Comparison of ENCODE assay signal across 19 mouse cellular contexts in the genomic region with DNA sequence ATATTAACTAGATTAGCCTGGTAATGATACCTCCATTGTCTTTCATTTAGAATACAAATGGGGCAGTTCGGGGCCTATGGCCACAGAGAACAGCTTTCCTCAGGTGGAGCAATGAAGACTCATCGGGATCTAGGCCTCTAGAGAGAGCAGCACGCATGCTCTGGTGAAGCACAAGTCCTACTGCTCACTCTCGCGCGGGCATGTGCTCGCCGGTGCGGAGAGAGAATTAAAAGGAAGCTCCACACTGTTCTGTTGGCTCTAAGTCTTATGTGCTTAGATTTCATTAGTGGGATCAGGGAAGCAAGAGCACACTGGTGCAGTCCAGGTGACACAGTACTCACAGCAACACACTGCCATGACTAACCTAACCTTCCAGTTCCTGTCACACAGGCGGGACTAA. TPM values are rescaled to one million over a fixed set of nuclear protein-coding genes. Genes with fewer than 3 reads are reported as not detected.
DNase-seq lines count a peak whose midpoint lies in the region; ATAC-seq and TF ChIP-seq lines count a peak whose summit lies in the region.
"Had no signal": no experiment of that assay in that cellular context is flagged by ENCODE, and none has a peak within 500 bp of the region (broad histone marks: within the 10 kb centered on the region; RNA-seq: fewer than 3 reads in every experiment).

No protein-coding gene starts in this region.

- no peak for TF ChIP-seq CTCF in midbrain, postnatal 0 days (IDR thresholded peaks at IDR 0.05)
- no peak for TF ChIP-seq CTCF in liver, postnatal 0 days (IDR thresholded peaks at IDR 0.05; ENCODE audit: low read depth)

- WGBS in midbrain, postnatal 0 days, result 66% methylated on average over 10 of the region's 10 CpGs
- 81% methylated on average over 10 of the region's 10 CpGs for WGBS in midbrain, embryonic 11.5 days
- 59% methylated on average over 10 of the region's 10 CpGs for WGBS in hindbrain, embryonic 16.5 days
- WGBS in kidney, embryonic 15.5 days, result 76% methylated on average over 10 of the region's 10 CpGs
- WGBS in liver, postnatal 0 days (ENCODE audit: insufficient replicate concordance), result 93% methylated on average over 10 of the region's 10 CpGs

- no peak overlapping the region for H3K9ac ChIP-seq in midbrain, postnatal 0 days (replicated peaks; ENCODE audit: low read length, poor library complexity, severe bottlenecking)
- no peak overlapping the region for H3K9ac ChIP-seq in midbrain, embryonic 11.5 days (ENCODE audit: low read length)
- H3K9ac ChIP-seq in hindbrain, embryonic 16.5 days (ENCODE audit: low read depth, low read length), result no peak overlapping the region
- no peak overlapping the region for H3K9ac ChIP-seq in kidney, embryonic 15.5 days
- no peak overlapping the region for H3K9ac ChIP-seq in liver, postnatal 0 days (replicated peaks)
- H3K9ac ChIP-seq: heart, embryonic 13.5 days; limb, embryonic 15.5 days had no signal

- ATAC-seq in cerebellum, adult (ENCODE audit: insufficient number of reproducible peaks, low FRiP score, low TSS enrichment), result peak; percentile 54; the same call in 1 of the 2 replicates
- no peak for ATAC-seq in midbrain, postnatal 0 days (ENCODE audit: low FRiP score)
- ATAC-seq in midbrain, embryonic 11.5 days (ENCODE audit: low FRiP score), result no peak
- no peak for ATAC-seq in hindbrain, embryonic 16.5 days
- no peak for ATAC-seq in kidney, embryonic 15.5 days (replicated peaks; ENCODE audit: low FRiP score)
- no peak for ATAC-seq in liver, postnatal 0 days
- ATAC-seq in granulocyte monocyte progenitor cell, adult 5-6 weeks (replicated peaks; ENCODE audit: poor library complexity, severe bottlenecking), result no peak
- ATAC-seq: CD4-positive, CD25-positive, alpha-beta regulatory T cell, adult 4 months; forebrain, embryonic 14.5 days had no signal

- no peaks in the 10 kb centered on the region for H3K4me1 ChIP-seq in midbrain, postnatal 0 days (ENCODE audit: insufficient read depth, low read length)
- no peaks in the 10 kb centered on the region for H3K4me1 ChIP-seq in midbrain, embryonic 11.5 days (ENCODE audit: control insufficient read depth, insufficient read depth, low read length)
- H3K4me1 ChIP-seq in hindbrain, embryonic 16.5 days (ENCODE audit: control insufficient read depth, insufficient read depth, low read depth, low read length), result no peaks in the 10 kb centered on the region
- H3K4me1 ChIP-seq in kidney, embryonic 15.5 days, result peaks cover 3% of the 10 kb centered on the region; the same call in 1 of the 2 replicates
- no peaks in the 10 kb centered on the region for H3K4me1 ChIP-seq in liver, postnatal 0 days (ENCODE audit: insufficient read depth)
- H3K4me1 ChIP-seq: limb, embryonic 15.5 days had no signal

- H3K27ac ChIP-seq in midbrain, postnatal 0 days (ENCODE audit: low read depth, low read length), result no peak overlapping the region
- H3K27ac ChIP-seq in midbrain, embryonic 11.5 days (ENCODE audit: low read depth, low read length), result no peak overlapping the region
- peak overlapping the region; percentile 9 for H3K27ac ChIP-seq in hindbrain, embryonic 16.5 days (ENCODE audit: low read depth, low read length)
- H3K27ac ChIP-seq in kidney, embryonic 15.5 days, result no peak overlapping the region
- no peak overlapping the region for H3K27ac ChIP-seq in liver, postnatal 0 days (ENCODE audit: low read depth)
- H3K27ac ChIP-seq: heart, embryonic 13.5 days; limb, embryonic 15.5 days had no signal

- H3K4me2 ChIP-seq in midbrain, postnatal 0 days (ENCODE audit: low read depth, low read length, poor library complexity, severe bottlenecking), result no peak overlapping the region
- H3K4me2 ChIP-seq in midbrain, embryonic 11.5 days, result no peak overlapping the region
- no peak overlapping the region for H3K4me2 ChIP-seq in hindbrain, embryonic 16.5 days (ENCODE audit: low read length)
- no peak overlapping the region for H3K4me2 ChIP-seq in kidney, embryonic 15.5 days
- no peak overlapping the region for H3K4me2 ChIP-seq in liver, postnatal 0 days (ENCODE audit: low read depth, low read length)
- H3K4me2 ChIP-seq: heart, embryonic 13.5 days; limb, embryonic 15.5 days had no signal

- no peaks in the 10 kb centered on the region for H3K27me3 ChIP-seq in midbrain, postnatal 0 days (ENCODE audit: insufficient read depth, low read length)
- no peaks in the 10 kb centered on the region for H3K27me3 ChIP-seq in midbrain, embryonic 11.5 days (ENCODE audit: control insufficient read depth, insufficient read depth, low read length)
- no peaks in the 10 kb centered on the region for H3K27me3 ChIP-seq in hindbrain, embryonic 16.5 days (replicated peaks; ENCODE audit: control insufficient read depth, insufficient read depth, low read length)
- no peaks in the 10 kb centered on the region for H3K27me3 ChIP-seq in kidney, embryonic 15.5 days
- H3K27me3 ChIP-seq in liver, postnatal 0 days (ENCODE audit: insufficient read depth, low read length), result no peaks in the 10 kb centered on the region
- H3K27me3 ChIP-seq: heart, embryonic 13.5 days; limb, embryonic 15.5 days had no signal

- no peak overlapping the region for H3K4me3 ChIP-seq in midbrain, postnatal 0 days (ENCODE audit: low read depth, low read length)
- no peak overlapping the region for H3K4me3 ChIP-seq in midbrain, embryonic 11.5 days (ENCODE audit: low read depth, low read length)
- H3K4me3 ChIP-seq in hindbrain, embryonic 16.5 days (ENCODE audit: low read length), result no peak overlapping the region
- no peak overlapping the region for H3K4me3 ChIP-seq in kidney, embryonic 15.5 days (replicated peaks)
- H3K4me3 ChIP-seq in liver, postnatal 0 days (ENCODE audit: low read depth, low read length), result no peak overlapping the region
- H3K4me3 ChIP-seq: erythroblast, embryonic 14.5 days; heart, embryonic 13.5 days; limb, embryonic 15.5 days had no signal

- TF ChIP-seq EP300 in liver, postnatal 0 days (IDR thresholded peaks at IDR 0.05; ENCODE audit: low read depth), result no peak

- no peak for DNase-seq in cerebellum, postnatal 4 days (ENCODE audit: low spot score in 2 of 2)
- peak; percentile 46 for DNase-seq in midbrain, postnatal 0 days (ENCODE audit: low spot score)
- no peak for DNase-seq in midbrain, embryonic 11.5 days (ENCODE audit: low spot score, missing footprints)
- DNase-seq in liver, postnatal 0 days, result no peak
- DNase-seq: heart, postnatal 4 days; kidney, adult 11 months; kidney, postnatal 25 days; lung, adult 18-20 months; thymus, postnatal 36 days had no signal

- no peaks in the 10 kb centered on the region for H3K36me3 ChIP-seq in midbrain, postnatal 0 days (ENCODE audit: insufficient read depth, low read length)
- H3K36me3 ChIP-seq in midbrain, embryonic 11.5 days (ENCODE audit: control insufficient read depth, insufficient read depth, low read length), result no peaks in the 10 kb centered on the region
- no peaks in the 10 kb centered on the region for H3K36me3 ChIP-seq in hindbrain, embryonic 16.5 days (ENCODE audit: control insufficient read depth, insufficient read depth, low read length)
- H3K36me3 ChIP-seq in kidney, embryonic 15.5 days, result peaks cover 4% of the 10 kb centered on the region
- H3K36me3 ChIP-seq in liver, postnatal 0 days (replicated peaks; ENCODE audit: insufficient read depth, low read length), result no peaks in the 10 kb centered on the region
- H3K36me3 ChIP-seq: limb, embryonic 15.5 days had no signal

- no peaks in the 10 kb centered on the region for H3K9me3 ChIP-seq in midbrain, postnatal 0 days (ENCODE audit: low read length)
- H3K9me3 ChIP-seq in midbrain, embryonic 11.5 days (ENCODE audit: control insufficient read depth, low read length), result no peaks in the 10 kb centered on the region
- no peaks in the 10 kb centered on the region for H3K9me3 ChIP-seq in hindbrain, embryonic 16.5 days (ENCODE audit: control insufficient read depth, low read length)
- H3K9me3 ChIP-seq in kidney, embryonic 15.5 days (replicated peaks), result no peaks in the 10 kb centered on the region
- no peaks in the 10 kb centered on the region for H3K9me3 ChIP-seq in liver, postnatal 0 days (ENCODE audit: low read length)
- H3K9me3 ChIP-seq: G1E; heart, embryonic 13.5 days; limb, embryonic 15.5 days had no signal

RNA-seq across cellular contexts. Expression of a gene that starts 27.1 kb away (rescaled TPM):
- total RNA-seq in midbrain, postnatal 0 days (2014; rRNA removed), result 153 and 177 TPM in 2 replicates
- 130 and 140 TPM in 2 replicates for polyA plus RNA-seq in midbrain, postnatal 0 days (2015; fragmentation: Nextera tagmentation; extraction: Ambion mirVana)
- 150 TPM in 2 replicates for polyA plus RNA-seq in midbrain, embryonic 11.5 days (2014; fragmentation: Nextera tagmentation; extraction: Ambion mirVana)
- polyA plus RNA-seq in hindbrain, embryonic 16.5 days (2015; fragmentation: Nextera tagmentation; extraction: Ambion mirVana), result 139 and 153 TPM in 2 replicates
- 87.9 and 104 TPM in 2 replicates for polyA plus RNA-seq in kidney, embryonic 15.5 days (2015; fragmentation: Nextera tagmentation; extraction: Ambion mirVana)
- polyA plus RNA-seq in liver, postnatal 0 days (2015; fragmentation: Nextera tagmentation; extraction: Ambion mirVana), result 47.9 and 48.3 TPM in 2 replicates
- total RNA-seq in granulocyte monocyte progenitor cell, adult 5-6 weeks (2014; fragmentation: Nextera tagmentation), result 35.5 and 75.7 TPM in 2 replicates
- total RNA-seq in granulocyte monocyte progenitor cell, adult 5-6 weeks (2017), result 18.5 and 31.9 TPM in 2 replicates
